Mouse (Mus musculus) neural tube, embryonic 13.5 days (tissue): ENCODE measurements at regions not wholly inside any gene's neighbourhood (a gene's known extent, or its start where the extent isn't known, plus 50 kb on each side); places are given as distances from the start of the nearest gene placed in this dataset.

Experiments
- ATAC-seq: fragments of 200-750 bp; cut with Nextera tagmentation; 2 replicates; pipeline ENCODE4 v1.8.0; 2017; ENCODE audit warnings: low read depth, mild to moderate bottlenecking, moderate TSS enrichment, moderate library complexity
- H3K27ac ChIP-seq: fragments of 300-500 bp; sonication (generic); replicated peaks from 2 replicates; pipeline ENCODE4 v1.5.1; 2015; ENCODE audit warnings: moderate library complexity, mild to moderate bottlenecking, inconsistent platforms
- H3K27me3 ChIP-seq: fragments of 300-500 bp; sonication (generic); 2 replicates; pipeline ENCODE4 v1.6.1; 2015; ENCODE audit warnings: mild to moderate bottlenecking, inconsistent platforms
- H3K36me3 ChIP-seq: fragments of 300-500 bp; sonication (generic); 2 replicates; pipeline ENCODE4 v1.6.1; 2015; ENCODE audit warnings: mild to moderate bottlenecking, inconsistent platforms
- H3K4me1 ChIP-seq: fragments of 300-500 bp; sonication (generic); replicated peaks from 2 replicates; pipeline ENCODE4 v1.6.1; 2015; ENCODE audit warnings: inconsistent platforms
- H3K4me2 ChIP-seq: fragments of 300-500 bp; sonication (generic); 2 replicates; pipeline ENCODE4 v1.6.1; 2015; ENCODE audit warnings: inconsistent platforms, mild to moderate bottlenecking, moderate library complexity
- H3K4me3 ChIP-seq: fragments of 300-500 bp; sonication (generic); 2 replicates; pipeline ENCODE4 v1.5.1; 2015; ENCODE audit warnings: mild to moderate bottlenecking, inconsistent platforms
- H3K9ac ChIP-seq: fragments of 300-500 bp; sonication (generic); 2 replicates; pipeline ENCODE4 v1.6.1; 2015; ENCODE audit warnings: moderate library complexity, mild to moderate bottlenecking, inconsistent platforms
- H3K9me3 ChIP-seq: fragments of 300-500 bp; sonication (generic); 2 replicates; pipeline ENCODE4 v1.6.1; 2016; ENCODE audit warnings: inconsistent platforms
- WGBS: fragments of 180-500 bp; shearing (Covaris S2); methylation state at CpG from one replicate; pipeline ENCODE4 v1.1.7; 2015; 5-methylcytosine and 5-hydroxymethylcytosine counted together

GRCm38 (mm10) chr14:61762076-61762475 is 154.8 kb downstream of the Kcnrg start:
- Histone ChIP-seq H3K9ac (no peak overlapping the region), H3K9me3 (no peaks in the 10 kb centered on the region), H3K4me1 (peaks cover 9% of the 10 kb centered on the region), H3K36me3 (no peaks in the 10 kb centered on the region), H3K27me3 (no peaks in the 10 kb centered on the region), H3K27ac (no peak overlapping the region), H3K4me2 (no peak overlapping the region), H3K4me3 (no peak overlapping the region)
- WGBS, result 91% methylated on average over 5 of the region's 5 CpGs
- no peak for ATAC-seq

GRCm38 (mm10) chr14:61769881-61770280 is 162.6 kb downstream of the Kcnrg start:
- Histone ChIP-seq H3K4me1 (peaks cover 9% of the 10 kb centered on the region), H3K9me3 (no peaks in the 10 kb centered on the region), H3K4me2 (no peak overlapping the region), H3K27me3 (no peaks in the 10 kb centered on the region), H3K4me3 (no peak overlapping the region), H3K9ac (no peak overlapping the region), H3K27ac (no peak overlapping the region), H3K36me3 (no peaks in the 10 kb centered on the region)
- ATAC-seq, result no peak
- WGBS, result 78% methylated on average over 5 of the region's 5 CpGs

GRCm38 (mm10) chr14:61774171-61774570 is 166.9 kb downstream of the Kcnrg start:
- no peak overlapping the region for H3K27ac ChIP-seq
- H3K4me2 ChIP-seq, result no peak overlapping the region
- H3K9me3 ChIP-seq, result no peaks in the 10 kb centered on the region
- no peak overlapping the region for H3K9ac ChIP-seq
- ATAC-seq, result no peak
- H3K36me3 ChIP-seq, result no peaks in the 10 kb centered on the region
- H3K27me3 ChIP-seq, result no peaks in the 10 kb centered on the region
- H3K4me3 ChIP-seq, result no peak overlapping the region
- H3K4me1 ChIP-seq, result no peaks in the 10 kb centered on the region
- 91% methylated on average over 3 of the region's 3 CpGs for WGBS

- Histone ChIP-seq H3K9me3 (no peaks in the 10 kb centered on the region), H3K4me3 (no peak overlapping the region), H3K36me3 (no peaks in the 10 kb centered on the region), H3K4me1 (no peaks in the 10 kb centered on the region), H3K4me2 (no peak overlapping the region), H3K27me3 (no peaks in the 10 kb centered on the region), H3K9ac (no peak overlapping the region), H3K27ac (no peak overlapping the region)
- WGBS, result 86% methylated on average over 5 of the region's 5 CpGs
- no peak for ATAC-seq
These were observed 171.4 kb downstream of the Kcnrg start for GRCm38 (mm10) chr14:61778618-61779017.

GRCm38 (mm10) chr14:61783206-61783605 is 175.9 kb downstream of the Kcnrg start:
- no peaks in the 10 kb centered on the region for H3K9me3 ChIP-seq
- H3K4me1 ChIP-seq, result no peaks in the 10 kb centered on the region
- no peak overlapping the region for H3K9ac ChIP-seq
- no peak overlapping the region for H3K27ac ChIP-seq
- ATAC-seq, result no peak
- no peaks in the 10 kb centered on the region for H3K36me3 ChIP-seq
- no peaks in the 10 kb centered on the region for H3K27me3 ChIP-seq
- WGBS, result 85% methylated on average over 3 of the region's 3 CpGs
- H3K4me3 ChIP-seq, result no peak overlapping the region
- H3K4me2 ChIP-seq, result no peak overlapping the region

GRCm38 (mm10) chr14:61784609-61785008 is 177.4 kb downstream of the Kcnrg start:
- H3K4me1 ChIP-seq, result no peaks in the 10 kb centered on the region
- ATAC-seq, result no peak
- 88% methylated on average over 4 of the region's 4 CpGs for WGBS
- no peak overlapping the region for H3K27ac ChIP-seq
- no peak overlapping the region for H3K4me2 ChIP-seq
- H3K9me3 ChIP-seq, result no peaks in the 10 kb centered on the region
- no peak overlapping the region for H3K4me3 ChIP-seq
- no peaks in the 10 kb centered on the region for H3K36me3 ChIP-seq
- no peak overlapping the region for H3K9ac ChIP-seq
- no peaks in the 10 kb centered on the region for H3K27me3 ChIP-seq

- Histone ChIP-seq H3K9me3 (no peaks in the 10 kb centered on the region), H3K4me1 (no peaks in the 10 kb centered on the region), H3K4me2 (no peak overlapping the region), H3K27me3 (no peaks in the 10 kb centered on the region), H3K27ac (no peak overlapping the region), H3K9ac (no peak overlapping the region), H3K4me3 (no peak overlapping the region), H3K36me3 (no peaks in the 10 kb centered on the region)
- no peak for ATAC-seq
These were observed 178.8 kb downstream of the Kcnrg start for GRCm38 (mm10) chr14:61786031-61786430.

- Histone ChIP-seq H3K4me2 (no peak overlapping the region), H3K27me3 (no peaks in the 10 kb centered on the region), H3K4me1 (no peaks in the 10 kb centered on the region), H3K27ac (no peak overlapping the region), H3K9me3 (no peaks in the 10 kb centered on the region), H3K4me3 (no peak overlapping the region), H3K36me3 (no peaks in the 10 kb centered on the region), H3K9ac (no peak overlapping the region)
- no peak for ATAC-seq
- 71% methylated on average over 4 of the region's 4 CpGs for WGBS
These were observed 180.5 kb downstream of the Kcnrg start for GRCm38 (mm10) chr14:61787746-61788145.

GRCm38 (mm10) chr14:61788998-61789790 is 181.9 kb downstream of the Kcnrg start:
- no peaks in the 10 kb centered on the region for H3K36me3 ChIP-seq
- 84% methylated on average over 20 of the region's 20 CpGs for WGBS
- no peak overlapping the region for H3K27ac ChIP-seq
- no peaks in the 10 kb centered on the region for H3K9me3 ChIP-seq
- no peaks in the 10 kb centered on the region for H3K27me3 ChIP-seq
- no peak overlapping the region for H3K4me3 ChIP-seq
- ATAC-seq, result no peak
- H3K4me2 ChIP-seq, result no peak overlapping the region
- H3K4me1 ChIP-seq, result no peaks in the 10 kb centered on the region
- no peak overlapping the region for H3K9ac ChIP-seq

GRCm38 (mm10) chr14:61795976-61796645 is 188.9 kb downstream of the Kcnrg start:
- Histone ChIP-seq H3K27me3 (no peaks in the 10 kb centered on the region), H3K4me1 (no peaks in the 10 kb centered on the region), H3K9me3 (no peaks in the 10 kb centered on the region), H3K4me2 (no peak overlapping the region), H3K36me3 (no peaks in the 10 kb centered on the region), H3K27ac (no peak overlapping the region), H3K9ac (no peak overlapping the region), H3K4me3 (no peak overlapping the region)
- ATAC-seq, result no peak
- WGBS, result 91% methylated on average over 7 of the region's 7 CpGs

- H3K27me3 ChIP-seq, result no peaks in the 10 kb centered on the region
- 88% methylated on average over 7 of the region's 7 CpGs for WGBS
- H3K4me3 ChIP-seq, result no peak overlapping the region
- ATAC-seq, result no peak
- H3K9ac ChIP-seq, result no peak overlapping the region
- no peak overlapping the region for H3K4me2 ChIP-seq
- no peak overlapping the region for H3K27ac ChIP-seq
- no peaks in the 10 kb centered on the region for H3K4me1 ChIP-seq
- H3K9me3 ChIP-seq, result no peaks in the 10 kb centered on the region
- no peaks in the 10 kb centered on the region for H3K36me3 ChIP-seq
These were observed 189.4 kb downstream of the Kcnrg start for GRCm38 (mm10) chr14:61796671-61797070.

- Histone ChIP-seq H3K9me3 (no peaks in the 10 kb centered on the region), H3K36me3 (no peaks in the 10 kb centered on the region), H3K27ac (no peak overlapping the region), H3K4me1 (no peaks in the 10 kb centered on the region), H3K9ac (no peak overlapping the region), H3K4me2 (no peak overlapping the region), H3K27me3 (no peaks in the 10 kb centered on the region), H3K4me3 (no peak overlapping the region)
- no peak for ATAC-seq
- WGBS, result 57% methylated on average over 1 of the region's 1 CpGs
These were observed 196.2 kb downstream of the Kcnrg start for GRCm38 (mm10) chr14:61803421-61803925.
